Mouse (Mus musculus): Measurements from ENCODE around the gene Opa1.

Gene Opa1

DNA sequence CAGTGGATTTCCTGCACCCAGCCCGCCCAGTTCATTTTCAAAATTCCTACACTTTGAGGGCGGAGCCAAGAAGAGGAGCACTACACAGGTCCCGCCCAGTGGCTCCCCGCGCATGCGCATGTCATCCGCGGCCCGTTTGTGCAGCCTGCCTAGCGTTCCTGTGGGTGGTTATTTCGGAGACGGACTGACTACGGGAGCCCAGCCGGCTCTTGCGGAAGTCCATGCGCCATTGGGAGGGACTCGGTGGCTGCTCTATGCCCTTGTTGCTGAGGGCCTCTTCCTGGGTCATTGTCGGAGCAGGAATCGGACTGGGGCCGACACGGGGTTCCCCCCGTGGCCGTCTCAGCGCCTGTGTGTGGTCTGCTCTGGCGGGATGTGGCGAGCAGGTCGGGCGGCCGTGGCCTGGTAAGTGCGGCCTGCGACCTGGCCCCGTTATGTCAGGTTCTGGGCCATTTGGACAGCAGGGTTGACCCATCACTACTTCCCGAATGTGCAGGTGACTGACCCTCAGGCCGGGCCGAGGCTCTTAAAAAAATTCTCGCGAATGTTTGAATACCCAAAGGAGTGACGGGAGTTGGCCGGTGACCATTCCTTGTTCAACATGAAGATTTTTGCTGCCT, at the start of gene Opa1:
Opa1 (plus strand) TSS at position 168 of the 620 bp plus-strand sequence.
- peak; percentile 98 for DNase-seq (ENCODE audit: low read depth, low spot score)

DNA sequence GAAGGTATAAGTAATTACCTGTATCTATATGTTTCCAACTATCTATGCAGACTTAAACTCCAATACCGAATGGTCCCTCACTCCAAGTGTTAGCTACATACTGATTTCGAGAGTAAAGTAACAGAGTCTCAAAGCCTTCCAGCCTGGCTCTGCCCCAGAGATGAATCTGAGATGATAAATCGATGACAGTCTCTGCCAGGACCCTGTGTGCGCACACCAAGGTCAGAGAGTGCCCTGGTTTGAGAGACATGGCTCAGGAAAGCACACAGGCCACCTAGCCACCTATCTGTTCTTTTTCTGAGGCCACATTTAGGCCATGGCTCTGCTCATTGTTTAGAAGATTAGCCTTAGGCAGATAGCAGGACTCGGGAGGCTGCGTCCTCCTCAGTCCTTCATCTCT, 45.5 kb upstream of the Opa1 start:
- DNase-seq (ENCODE audit: low read depth, low spot score): no peak

- no peak for DNase-seq (ENCODE audit: low read depth, low spot score)
Measured at GRCm38 (mm10) chr16:29535866-29536265, 43.3 kb upstream of the Opa1 start.

GRCm38 (mm10) chr16:29536411-29537204, 42.5 kb upstream of the Opa1 start:
- DNase-seq (ENCODE audit: low read depth, low spot score): no peak

DNA sequence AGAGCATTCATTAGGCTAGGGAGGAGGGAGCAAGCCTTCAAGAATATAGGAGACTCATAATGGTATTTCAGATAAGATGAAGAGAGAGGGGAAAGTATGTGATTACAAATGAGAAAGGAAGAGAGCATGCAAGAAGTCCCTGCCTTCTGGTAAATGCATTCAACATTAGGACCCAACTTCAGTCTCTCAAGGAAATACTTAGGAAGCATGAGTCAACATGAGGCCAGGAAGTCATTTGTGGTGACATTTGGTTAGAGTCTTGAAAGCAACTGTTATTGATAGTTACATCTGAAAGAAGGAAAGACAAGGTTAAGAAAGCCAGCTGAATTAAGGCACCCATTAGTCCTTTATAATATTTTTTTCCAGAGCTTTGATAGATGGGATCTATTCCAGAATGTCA, 39.2 kb upstream of the Opa1 start:
- DNase-seq (ENCODE audit: low read depth, low spot score): no peak

DNA sequence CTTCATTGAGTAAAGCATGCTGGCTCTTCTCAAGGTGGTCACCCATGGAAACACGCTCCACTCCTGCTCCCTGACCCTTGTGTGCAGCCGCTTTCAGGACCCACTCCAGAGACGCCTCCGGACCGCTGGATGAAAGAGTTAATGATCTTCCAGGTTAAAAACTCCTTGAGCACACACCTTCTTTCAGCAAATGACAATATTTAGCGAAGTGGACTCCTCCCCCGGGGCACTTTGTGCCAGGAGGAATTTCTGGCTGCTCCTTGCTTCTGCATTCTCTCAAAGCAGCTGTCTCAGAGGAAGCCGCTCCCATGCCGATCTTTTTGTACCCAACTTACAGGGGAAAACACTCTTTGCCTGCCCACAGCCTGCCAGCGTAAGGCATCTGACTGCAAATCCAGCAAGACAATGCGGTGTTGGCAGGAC, 37.9 kb upstream of the Opa1 start:
- DNase-seq (ENCODE audit: low read depth, low spot score): no peak

- DNase-seq (ENCODE audit: low read depth, low spot score): no peak
Measured at GRCm38 (mm10) chr16:29544829-29545228, 34.3 kb upstream of the Opa1 start, which contains the start of gene Atp13a4. Atp13a4 (minus strand) TSS chr16:29544864.

DNA sequence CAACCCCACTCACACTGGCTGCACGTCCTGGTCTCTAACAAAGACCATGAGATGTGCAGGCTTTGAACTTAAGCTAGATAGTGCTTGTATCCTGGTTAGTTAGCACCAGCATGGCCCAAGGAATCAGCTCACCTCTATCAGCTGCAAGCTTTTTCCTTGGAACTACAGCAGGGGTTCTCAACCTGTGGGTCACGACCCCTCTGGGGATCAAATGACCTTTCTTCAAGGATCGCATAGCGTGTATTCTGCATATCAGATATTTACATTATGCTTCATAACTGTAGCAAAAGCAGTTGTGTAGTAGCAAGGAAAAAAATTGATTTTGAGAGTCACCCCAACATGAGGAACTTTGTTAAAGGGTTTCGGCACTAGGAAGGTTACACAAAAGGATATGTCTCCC, 19.5 kb upstream of the Opa1 start:
- DNase-seq (ENCODE audit: low read depth, low spot score): peak; percentile 12

DNA sequence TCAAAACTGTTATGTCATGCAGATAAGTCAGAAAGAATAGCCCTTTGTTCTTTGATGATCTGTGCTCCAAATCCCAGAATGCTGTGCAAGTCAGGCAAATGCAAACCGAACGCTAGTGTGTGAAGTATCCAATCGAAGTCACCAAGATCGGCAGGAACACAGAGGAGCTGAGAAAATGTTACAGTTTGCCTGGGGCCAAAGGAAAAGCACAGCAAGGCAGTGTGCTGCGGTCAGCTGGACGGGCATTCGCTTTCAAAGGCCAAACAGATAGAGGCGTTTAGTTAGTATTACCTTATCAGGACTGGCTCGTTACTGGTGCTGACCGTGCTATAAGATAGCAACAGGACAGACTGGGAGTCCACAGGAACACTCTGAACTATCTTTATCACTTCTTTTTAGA, 18.7 kb upstream of the Opa1 start:
- peak; percentile 88 for DNase-seq (ENCODE audit: low read depth, low spot score)

DNA sequence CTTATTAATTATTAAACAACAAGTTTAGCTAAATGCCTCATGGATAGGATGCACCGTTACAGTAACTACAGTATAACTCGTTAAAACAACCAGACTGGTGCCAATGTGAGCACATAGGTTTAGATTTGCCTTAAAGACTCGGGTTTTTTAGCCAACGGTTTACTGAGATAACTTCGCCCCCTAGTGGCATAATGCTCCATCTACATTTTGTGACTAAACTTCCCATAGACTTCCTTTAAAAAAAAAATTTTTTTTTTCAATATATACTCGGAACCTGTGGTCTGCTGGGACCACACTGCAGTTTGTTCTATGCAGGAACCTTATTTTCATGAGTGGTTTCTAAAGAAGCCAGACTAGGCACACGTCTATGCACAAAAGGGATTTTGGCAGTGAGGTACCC, 18.3 kb upstream of the Opa1 start:
- peak; percentile 77 for DNase-seq (ENCODE audit: low read depth, low spot score)

- no peak for DNase-seq (ENCODE audit: low read depth, low spot score)
Measured at GRCm38 (mm10) chr16:29574013-29574412, 5.1 kb upstream of the Opa1 start.

- DNase-seq (ENCODE audit: low read depth, low spot score): peak; percentile 65
Measured at GRCm38 (mm10) chr16:29575620-29576019, 3.5 kb upstream of the Opa1 start.

DNA sequence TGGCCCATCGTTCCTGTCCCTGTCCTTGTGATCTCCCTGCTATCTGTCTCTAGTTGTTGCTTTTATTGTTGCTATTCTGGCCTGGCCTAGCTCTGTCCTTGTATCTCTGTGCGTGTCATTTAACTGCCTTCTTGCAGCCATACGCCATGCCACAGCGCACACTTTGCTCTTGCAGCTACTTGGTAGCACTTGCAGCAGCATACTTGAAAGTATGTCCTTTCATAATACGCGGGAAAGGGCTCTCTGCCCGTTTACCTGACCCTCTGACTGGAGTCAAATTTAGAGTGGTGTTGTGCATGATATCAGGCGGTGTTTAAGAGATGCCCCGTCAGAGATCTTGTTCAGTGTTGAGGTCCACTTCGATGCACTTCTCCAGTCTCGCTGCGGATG, 648 bp downstream of the Opa1 start:
- peak; percentile 14 for DNase-seq (ENCODE audit: low read depth, low spot score)

GRCm38 (mm10) chr16:29592171-29592570, 13.0 kb downstream of the Opa1 start:
- no peak for DNase-seq (ENCODE audit: low read depth, low spot score)

- DNase-seq (ENCODE audit: low read depth, low spot score): no peak
Measured at GRCm38 (mm10) chr16:29597122-29597521, 18.0 kb downstream of the Opa1 start.

- no peak for DNase-seq (ENCODE audit: low read depth, low spot score)
Measured at GRCm38 (mm10) chr16:29605546-29605945, 26.4 kb downstream of the Opa1 start.

GRCm38 (mm10) chr16:29607131-29607530, 28.0 kb downstream of the Opa1 start:
- DNase-seq (ENCODE audit: low read depth, low spot score): no peak

DNA sequence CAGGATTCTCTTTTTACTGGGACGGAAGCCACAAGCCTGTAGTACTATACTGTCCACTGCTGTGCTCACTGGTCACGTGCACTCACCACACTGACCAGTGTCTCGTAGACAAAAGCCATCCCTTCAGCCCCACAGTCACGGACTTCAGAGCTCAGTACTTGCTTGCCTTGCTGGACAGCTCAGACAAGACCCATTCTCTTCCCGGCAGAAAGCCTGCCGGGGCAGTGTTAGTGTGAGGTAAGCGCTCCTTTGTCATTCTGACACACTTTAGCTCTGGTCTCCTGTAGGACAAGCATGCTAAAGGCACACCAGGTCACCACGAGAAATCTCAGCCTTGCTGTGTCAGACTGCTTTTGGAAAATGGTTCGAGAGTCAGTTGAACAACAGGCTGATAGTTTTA, 35.6 kb downstream of the Opa1 start:
- no peak for DNase-seq (ENCODE audit: low read depth, low spot score)

GRCm38 (mm10) chr16:29629053-29629452, 49.9 kb downstream of the Opa1 start:
- peak; percentile 48 for DNase-seq (ENCODE audit: low read depth, low spot score)

- DNase-seq (ENCODE audit: low read depth, low spot score): no peak
Measured at GRCm38 (mm10) chr16:29635780-29636179, 56.6 kb downstream of the Opa1 start.

DNA sequence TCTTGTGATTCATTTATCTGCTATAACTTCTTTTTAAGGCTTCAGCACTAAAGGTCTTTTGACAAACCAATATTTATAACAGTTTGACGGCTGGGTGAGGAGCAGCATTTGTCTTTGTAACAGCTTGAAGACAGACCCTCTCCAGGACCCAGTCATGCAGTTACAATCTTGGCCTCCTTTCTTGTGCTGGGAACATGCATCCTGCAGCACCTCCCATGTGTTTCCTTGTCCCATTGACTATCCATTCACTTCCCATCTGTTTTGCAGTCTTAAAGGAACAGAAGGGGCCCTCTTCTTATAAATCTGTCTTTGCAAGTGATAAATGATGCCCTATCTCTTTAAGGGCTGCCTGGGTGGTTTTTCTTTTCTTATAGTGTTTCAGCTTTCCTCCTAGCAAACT, 63.2 kb downstream of the Opa1 start:
- DNase-seq (ENCODE audit: low read depth, low spot score): no peak

- DNase-seq (ENCODE audit: low read depth, low spot score): no peak
Measured at GRCm38 (mm10) chr16:29644871-29645270, 65.7 kb downstream of the Opa1 start.

DNA sequence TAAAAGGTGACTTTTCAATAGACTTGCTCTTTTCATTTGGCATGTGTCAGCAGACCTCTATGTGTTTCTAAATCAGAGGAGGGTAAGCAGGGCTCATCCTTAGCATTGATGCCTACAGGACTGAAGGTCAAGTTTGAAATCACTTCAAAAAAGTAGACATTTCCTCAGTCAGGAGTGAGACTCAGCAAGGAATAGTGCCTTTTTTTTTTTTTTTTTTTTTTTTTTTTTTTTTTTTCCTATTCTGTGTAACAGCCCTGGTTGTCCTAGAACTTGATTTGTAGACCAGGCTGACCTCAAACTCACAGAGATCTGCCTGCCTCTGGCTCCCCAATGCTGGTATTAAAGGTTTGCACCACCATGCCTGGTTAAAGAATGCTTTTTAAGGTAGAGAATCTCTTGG, 67.1 kb downstream of the Opa1 start:
- DNase-seq (ENCODE audit: low read depth, low spot score): no peak

Measured in ZHBTc4 (cell line).